Mouse (Mus musculus) kidney, embryonic 16.5 days (tissue): Measurements from ENCODE around the gene Muc4. TPM values are rescaled to one million over a fixed set of nuclear protein-coding genes. Genes with fewer than 3 reads are reported as not detected.

Source experiments
- ATAC-seq: fragments of 200-750 bp; cut with Nextera tagmentation; 2 replicates; pipeline ENCODE4 v1.8.0; 2017; ENCODE audit warnings: moderate TSS enrichment; ENCODE audit not compliant: low FRiP score, low TSS enrichment
- H3K27ac ChIP-seq: fragments of 300-500 bp; sonication (generic); 2 replicates; pipeline ENCODE4 v1.5.1; 2014; ENCODE audit warnings: low read length
- H3K27me3 ChIP-seq: fragments of 300-500 bp; sonication (generic); 2 replicates; pipeline ENCODE4 v1.6.1; 2014; ENCODE audit warnings: low read length, control low read depth, mixed read lengths; ENCODE audit not compliant: insufficient read depth
- H3K36me3 ChIP-seq: fragments of 300-500 bp; sonication (generic); 2 replicates; pipeline ENCODE4 v1.6.1; 2014; ENCODE audit warnings: low read length, control low read depth, mixed read lengths; ENCODE audit not compliant: insufficient read depth
- H3K4me1 ChIP-seq: fragments of 300-500 bp; sonication (generic); 2 replicates; pipeline ENCODE4 v1.6.1; 2014; ENCODE audit warnings: low read length, control low read depth, mixed read lengths; ENCODE audit not compliant: insufficient read depth
- H3K4me2 ChIP-seq: fragments of 300-500 bp; sonication (generic); replicated peaks from 2 replicates; pipeline ENCODE4 v1.6.1; 2014; ENCODE audit warnings: low read depth, low read length
- H3K4me3 ChIP-seq: fragments of 300-500 bp; sonication (generic); 2 replicates; pipeline ENCODE4 v1.5.1; 2014; ENCODE audit warnings: mild to moderate bottlenecking, low read length
- H3K9ac ChIP-seq: fragments of 300-500 bp; sonication (generic); replicated peaks from 2 replicates; pipeline ENCODE4 v1.6.1; 2014; ENCODE audit warnings: low read length
- H3K9me3 ChIP-seq: fragments of 300-500 bp; sonication (generic); 2 replicates; pipeline ENCODE4 v1.6.1; 2016; ENCODE audit warnings: low read length, control low read depth
- WGBS: fragments of 180-500 bp; shearing (Covaris S2); extraction: QIAGEN DNeasy Blood & Tissue Kit; methylation state at CpG from one replicate; pipeline ENCODE4 v1.1.7; 2014; 5-methylcytosine and 5-hydroxymethylcytosine counted together
- polyA plus RNA-seq: library from polyadenylated mRNA; unstranded; fragments of >200 nt; fragmentation: Nextera tagmentation; extraction: Ambion mirVana; gene quantifications from 2 replicates; pipeline ENCODE4 v1.2.1, GENCODE M21; 2015

The Muc4 gene
- polyA plus RNA-seq, 1 experiment from 2014 or later: 0.44 TPM

- Histone ChIP-seq H3K4me1 (peaks cover 14% of the 10 kb centered on the region), H3K4me3 (no peak overlapping the region), H3K9ac (no peak overlapping the region), H3K36me3 (no peaks in the 10 kb centered on the region), H3K4me2 (no peak overlapping the region), H3K27ac (no peak overlapping the region), H3K9me3 (no peaks in the 10 kb centered on the region), H3K27me3 (no peaks in the 10 kb centered on the region)
- no peak for ATAC-seq
- WGBS: 100% methylated on average over 3 of the region's 3 CpGs
Measured at GRCm38 (mm10) chr16:32705606-32706005, 30.1 kb upstream of the Muc4 start.

- Histone ChIP-seq H3K27me3 (no peaks in the 10 kb centered on the region), H3K4me2 (no peak overlapping the region), H3K4me1 (peaks cover 14% of the 10 kb centered on the region), H3K9me3 (no peaks in the 10 kb centered on the region), H3K27ac (peak overlapping the region; percentile 45), H3K9ac (peak overlapping the region; percentile 15; the same call in 1 of the 2 replicates), H3K4me3 (no peak overlapping the region), H3K36me3 (no peaks in the 10 kb centered on the region)
- peak; percentile 7; the same call in 1 of the 2 replicates for ATAC-seq
- WGBS: 50% methylated on average over 17 of the region's 17 CpGs
Measured at GRCm38 (mm10) chr16:32707111-32707823, 28.4 kb upstream of the Muc4 start.

GRCm38 (mm10) chr16:32707824-32708456 is 27.7 kb upstream of the Muc4 start:
- WGBS: 56% methylated on average over 9 of the region's 9 CpGs
- Histone ChIP-seq H3K9ac (no peak overlapping the region), H3K27me3 (no peaks in the 10 kb centered on the region), H3K27ac (peak overlapping the region; percentile 45), H3K4me1 (peaks cover 14% of the 10 kb centered on the region), H3K9me3 (no peaks in the 10 kb centered on the region), H3K36me3 (no peaks in the 10 kb centered on the region), H3K4me2 (no peak overlapping the region), H3K4me3 (no peak overlapping the region)
- peak; percentile 61 for ATAC-seq

DNA sequence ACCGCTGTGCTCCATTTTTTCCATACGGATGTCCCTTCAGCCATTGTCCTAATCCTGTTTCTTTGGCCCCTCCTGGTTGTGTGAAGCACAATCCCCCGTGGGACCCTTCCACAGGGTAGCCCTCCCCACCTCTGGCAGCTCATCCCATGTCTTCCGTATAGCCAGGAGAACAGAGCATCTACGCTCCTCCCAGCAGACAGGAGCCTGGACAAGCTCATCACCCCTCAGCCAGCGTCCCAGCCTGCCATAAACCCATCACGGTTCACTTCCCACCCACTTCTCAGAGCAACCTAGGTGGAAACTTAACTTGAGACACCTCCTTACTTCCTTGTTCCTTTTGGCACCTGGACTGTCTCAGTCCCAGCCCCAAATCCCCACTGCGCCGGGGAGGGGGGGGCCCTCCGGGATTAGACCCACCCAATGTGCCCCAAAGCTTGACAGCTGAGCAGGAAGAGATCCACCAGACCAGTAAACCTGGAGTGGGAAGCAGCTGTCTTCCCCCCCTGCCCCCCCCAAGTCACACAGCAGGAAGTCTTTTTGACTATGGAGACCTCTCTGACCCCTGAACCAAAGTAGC is 27.1 kb upstream of the Muc4 start:
- Histone ChIP-seq H3K36me3 (no peaks in the 10 kb centered on the region), H3K4me3 (no peak overlapping the region), H3K9ac (no peak overlapping the region), H3K27me3 (no peaks in the 10 kb centered on the region), H3K9me3 (no peaks in the 10 kb centered on the region), H3K4me2 (no peak overlapping the region), H3K4me1 (peaks cover 14% of the 10 kb centered on the region), H3K27ac (peak overlapping the region; percentile 11; the same call in 1 of the 2 replicates)
- WGBS: 45% methylated on average over 10 of the region's 10 CpGs
- ATAC-seq: peak; percentile 64

DNA sequence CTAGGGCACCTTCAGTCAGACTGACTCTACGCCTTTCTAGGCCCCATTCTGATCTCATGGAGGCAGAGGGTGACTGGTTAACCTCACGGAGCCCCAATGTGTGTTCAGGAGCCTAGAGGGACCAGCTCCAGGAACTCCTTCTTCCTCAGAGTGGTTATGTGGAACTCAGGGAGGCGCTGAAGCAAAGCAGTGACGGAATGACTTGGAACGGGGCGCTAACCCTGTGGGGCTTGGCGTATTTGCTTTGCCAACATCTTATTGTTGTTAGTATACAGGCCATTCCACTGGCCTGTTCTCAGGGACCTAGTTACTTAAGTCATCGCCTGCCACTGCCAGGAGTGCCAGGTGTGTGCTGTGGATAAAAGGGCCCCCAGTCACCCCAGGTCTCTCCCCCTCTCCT is 26.6 kb upstream of the Muc4 start:
- Histone ChIP-seq H3K9ac (no peak overlapping the region), H3K4me3 (no peak overlapping the region), H3K27ac (peak overlapping the region; percentile 11; the same call in 1 of the 2 replicates), H3K4me2 (no peak overlapping the region), H3K9me3 (no peaks in the 10 kb centered on the region), H3K4me1 (peaks cover 14% of the 10 kb centered on the region; the same call in 1 of the 2 replicates), H3K27me3 (no peaks in the 10 kb centered on the region), H3K36me3 (no peaks in the 10 kb centered on the region)
- 76% methylated on average over 8 of the region's 8 CpGs for WGBS
- peak; percentile 37 for ATAC-seq

DNA sequence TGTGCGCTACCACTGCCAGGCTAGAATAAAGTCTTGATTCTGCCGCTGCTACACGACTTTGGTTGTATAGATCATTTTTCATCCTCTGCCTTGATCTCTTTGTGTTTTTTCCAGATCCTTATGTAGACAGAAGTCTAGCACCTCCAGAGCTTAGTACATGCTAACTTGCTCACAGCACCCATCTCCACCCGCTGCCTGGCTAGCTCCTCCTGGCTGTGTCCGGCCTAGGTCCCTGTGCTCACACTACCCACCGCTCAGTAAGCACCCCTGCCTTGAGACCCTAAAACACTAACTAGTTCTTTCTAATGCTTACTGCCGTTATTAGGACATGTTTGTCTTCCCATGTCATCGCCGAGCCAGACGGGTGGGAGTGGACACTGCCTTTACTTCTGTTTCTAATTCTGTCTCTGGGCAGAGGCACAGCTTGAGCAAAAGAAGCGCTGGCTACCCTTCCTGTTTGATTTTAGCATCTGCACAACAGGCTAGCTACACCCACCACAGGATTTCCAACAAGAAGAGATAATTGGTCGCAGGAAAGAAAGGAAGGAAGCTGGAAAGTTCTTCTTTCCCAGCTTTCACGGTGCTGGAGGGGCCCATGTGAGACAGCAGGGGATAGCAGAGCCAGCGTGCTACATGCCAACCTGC is 25.1 kb upstream of the Muc4 start:
- H3K4me2 ChIP-seq: no peak overlapping the region
- no peak overlapping the region for H3K9ac ChIP-seq
- H3K4me3 ChIP-seq: no peak overlapping the region
- H3K36me3 ChIP-seq: no peaks in the 10 kb centered on the region
- H3K4me1 ChIP-seq: peaks cover 18% of the 10 kb centered on the region; the same call in 1 of the 2 replicates
- H3K27me3 ChIP-seq: no peaks in the 10 kb centered on the region
- WGBS: 60% methylated on average over 14 of the region's 14 CpGs
- no peak for ATAC-seq
- no peaks in the 10 kb centered on the region for H3K9me3 ChIP-seq
- H3K27ac ChIP-seq: no peak overlapping the region

DNA sequence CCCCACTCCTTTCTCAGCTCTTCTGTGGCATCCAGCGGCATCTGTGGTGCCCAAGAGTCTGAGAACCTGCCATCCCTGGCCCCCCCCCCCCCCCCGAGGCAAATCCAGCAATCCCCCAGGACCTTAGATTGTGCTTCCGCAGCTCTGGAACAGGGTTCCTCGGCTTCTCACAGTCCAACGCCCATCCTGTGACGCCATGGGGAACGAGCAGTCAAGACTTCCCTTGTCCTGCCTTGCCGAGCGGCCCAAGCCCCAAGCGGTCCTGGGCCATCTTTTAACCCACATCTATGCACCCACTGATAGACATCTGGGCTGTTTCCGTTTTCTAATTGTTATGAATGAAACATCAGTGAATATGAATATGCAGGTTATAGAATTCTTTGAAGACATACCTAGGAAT is 23.5 kb upstream of the Muc4 start:
- Histone ChIP-seq H3K4me2 (no peak overlapping the region), H3K4me1 (peaks cover 15% of the 10 kb centered on the region; the same call in 1 of the 2 replicates)
- WGBS: 79% methylated on average over 11 of the region's 11 CpGs

DNA sequence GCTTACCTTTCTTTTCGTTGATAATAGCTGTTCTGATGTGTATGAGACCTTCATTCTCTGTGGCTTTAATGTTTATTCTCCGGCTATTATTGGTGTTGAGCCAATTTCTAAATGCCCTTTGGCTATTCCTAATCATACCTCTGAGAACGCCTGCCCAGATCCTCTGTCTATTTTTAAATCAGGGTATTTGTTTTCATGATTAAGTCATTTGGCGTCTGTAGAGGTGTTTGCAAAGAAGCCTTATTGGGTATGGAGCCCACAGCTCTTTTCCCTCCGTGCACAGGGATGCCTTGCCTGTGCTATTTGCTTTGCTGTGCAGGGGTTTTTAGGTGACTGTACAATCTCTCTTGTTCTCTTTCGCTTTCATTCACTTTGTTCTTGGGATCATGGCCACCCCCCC is 22.1 kb upstream of the Muc4 start:
- Histone ChIP-seq H3K9me3 (no peaks in the 10 kb centered on the region), H3K9ac (no peak overlapping the region), H3K4me1 (peaks cover 4% of the 10 kb centered on the region; the same call in 1 of the 2 replicates), H3K4me2 (no peak overlapping the region), H3K36me3 (no peaks in the 10 kb centered on the region), H3K27me3 (no peaks in the 10 kb centered on the region), H3K27ac (no peak overlapping the region), H3K4me3 (no peak overlapping the region)
- WGBS: 73% methylated on average over 6 of the region's 6 CpGs
- ATAC-seq: no peak

More for the DNA sequence above, 23.5 kb upstream of the Muc4 start:
- H3K36me3 ChIP-seq: no peaks in the 10 kb centered on the region
- no peaks in the 10 kb centered on the region for H3K9me3 ChIP-seq
- no peaks in the 10 kb centered on the region for H3K27me3 ChIP-seq
- ATAC-seq: no peak
- H3K27ac ChIP-seq: no peak overlapping the region
- H3K9ac ChIP-seq: no peak overlapping the region
- no peak overlapping the region for H3K4me3 ChIP-seq

GRCm38 (mm10) chr16:32715364-32715763 is 20.3 kb upstream of the Muc4 start:
- ATAC-seq: no peak
- Histone ChIP-seq H3K9me3 (no peaks in the 10 kb centered on the region), H3K36me3 (no peaks in the 10 kb centered on the region), H3K27ac (no peak overlapping the region), H3K9ac (no peak overlapping the region), H3K4me1 (peaks cover 4% of the 10 kb centered on the region; the same call in 1 of the 2 replicates), H3K4me2 (no peak overlapping the region), H3K27me3 (no peaks in the 10 kb centered on the region), H3K4me3 (no peak overlapping the region)
- 22% methylated on average over 13 of the region's 13 CpGs for WGBS
